Mouse (Mus musculus) spleen, adult 10 weeks (tissue): ENCODE measurements around the gene Pitpnb. TPM values are rescaled to one million over a fixed set of nuclear protein-coding genes. Genes with fewer than 3 reads are reported as not detected.

Source experiments
- polyA plus RNA-seq: library from polyadenylated mRNA; stranded (reverse); fragments of 350-450 nt; fragmentation: Illumina TruSeq; extraction: RNeasy Lipid Tissue Mini Kit (QIAGEN cat#74804); gene quantifications from one replicate; pipeline ENCODE4 v1.2.3, GENCODE M21; 2015; ENCODE audit warnings: low replicate concordance; ENCODE audit not compliant: insufficient read depth

The Pitpnb gene
- polyA plus RNA-seq, result 64.9 TPM

GRCm38 (mm10) chr5:111330417-111331098 lies at the start of gene Pitpnb:
TSS of gene Pitpnb (plus strand) at chr5:111330763.

GRCm38 (mm10) chr5:111416591-111417374 lies 86.2 kb downstream of the Pitpnb start, which contains the start of gene Mn1:
TSS of gene Mn1 (plus strand) at chr5:111417362.

Other genes starting within 250 kb of the Pitpnb start
- 0.33 TPM for gene Mn1, start 86.6 kb downstream of the Pitpnb start, polyA plus RNA-seq